Mouse (Mus musculus) hindbrain, embryonic 14.5 days (tissue): ENCODE results near the gene Gys1. TPM values are rescaled to one million over a fixed set of nuclear protein-coding genes. Genes with fewer than 3 reads are reported as not detected.
"Not testable (repeated sequence)": the region's sequence is repeated elsewhere in the genome, so short reads cannot be mapped to it uniquely, and the experiment has no call there.

Experiments
- ATAC-seq: fragments of 200-750 bp; cut with Nextera tagmentation; 2 replicates; pipeline ENCODE4 v1.8.0; 2017; ENCODE audit warnings: moderate number of reproducible peaks, mild to moderate bottlenecking, moderate TSS enrichment, moderate library complexity; ENCODE audit not compliant: low FRiP score
- DNase-seq: peaks from one replicate; pipeline ENCODE4 v3.0.0-alpha.2; 2015; ENCODE audit warnings: low spot score
- H3K27ac ChIP-seq: fragments of 300-500 bp; sonication (generic); 2 replicates; pipeline ENCODE4 v1.5.1; 2014; ENCODE audit warnings: mild to moderate bottlenecking, moderate library complexity
- H3K27me3 ChIP-seq: fragments of 300-500 bp; sonication (generic); 2 replicates; pipeline ENCODE4 v1.6.1; 2014; ENCODE audit warnings: mild to moderate bottlenecking, low read length, mixed read lengths; ENCODE audit not compliant: control insufficient read depth, insufficient read depth
- H3K36me3 ChIP-seq: fragments of 300-500 bp; sonication (generic); replicated peaks from 2 replicates; pipeline ENCODE4 v1.6.1; 2014; ENCODE audit not compliant: control insufficient read depth, insufficient read depth
- H3K4me1 ChIP-seq: fragments of 300-500 bp; sonication (generic); replicated peaks from 2 replicates; pipeline ENCODE4 v1.6.1; 2014; ENCODE audit warnings: antibody characterized with exemption, low read length, mixed read lengths; ENCODE audit not compliant: control insufficient read depth, insufficient read depth
- H3K4me2 ChIP-seq: fragments of 300-500 bp; sonication (generic); replicated peaks from 2 replicates; pipeline ENCODE4 v1.6.1; 2014; ENCODE audit warnings: mild to moderate bottlenecking, moderate library complexity
- H3K4me3 ChIP-seq: fragments of 300-500 bp; sonication (generic); replicated peaks from 2 replicates; pipeline ENCODE4 v1.5.1; 2014; ENCODE audit warnings: mild to moderate bottlenecking, low read length
- H3K9ac ChIP-seq: fragments of 300-500 bp; sonication (generic); 2 replicates; pipeline ENCODE4 v1.6.1; 2014
- H3K9me3 ChIP-seq: fragments of 300-500 bp; sonication (generic); 2 replicates; pipeline ENCODE4 v1.6.1; 2016; ENCODE audit warnings: low read length; ENCODE audit not compliant: control insufficient read depth
- WGBS: fragments of 180-500 bp; shearing (Covaris S2); extraction: QIAGEN DNeasy Blood & Tissue Kit; methylation state at CpG from one replicate; pipeline ENCODE4 v1.1.7; 2014; 5-methylcytosine and 5-hydroxymethylcytosine counted together
- polyA plus RNA-seq: library from polyadenylated mRNA; unstranded; fragments of >200 nt; fragmentation: Nextera tagmentation; extraction: Ambion mirVana; gene quantifications from 2 replicates; pipeline ENCODE4 v1.2.1, GENCODE M21; 2014

The Gys1 gene
- polyA plus RNA-seq, 1 experiment from 2014 or later: 17.8 TPM

GRCm38 (mm10) chr7:45451344-45451982 lies 16.8 kb downstream of the Gys1 start:
- peaks cover 70% of the 10 kb centered on the region for H3K36me3 ChIP-seq
- H3K4me3 ChIP-seq: no peak overlapping the region
- 51% methylated on average over 23 of the region's 23 CpGs for WGBS

DNA sequence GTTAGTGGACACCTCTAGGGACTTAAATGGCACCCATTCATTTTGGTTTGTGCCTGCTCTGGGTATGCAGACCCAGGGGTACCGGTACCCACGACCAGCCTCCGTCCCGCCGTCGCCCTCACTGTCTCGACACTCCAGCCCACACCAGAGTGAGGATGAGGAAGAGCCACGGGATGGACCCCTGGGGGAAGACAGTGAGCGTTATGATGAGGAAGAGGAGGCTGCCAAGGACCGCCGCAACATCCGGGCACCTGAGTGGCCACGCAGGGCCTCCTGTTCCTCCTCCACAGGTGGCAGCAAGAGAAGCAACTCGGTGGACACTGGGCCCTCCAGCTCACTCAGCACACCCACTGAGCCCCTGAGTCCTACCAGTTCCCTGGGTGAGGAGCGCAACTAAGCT lies 20.3 kb downstream of the Gys1 start:
- Histone ChIP-seq H3K27me3 (no peaks in the 10 kb centered on the region), H3K36me3 (peaks cover 70% of the 10 kb centered on the region), H3K9ac (no peak overlapping the region), H3K4me2 (no peak overlapping the region), H3K4me1 (peaks cover 20% of the 10 kb centered on the region), H3K9me3 (no peaks in the 10 kb centered on the region), H3K27ac (no peak overlapping the region), H3K4me3 (no peak overlapping the region)
- DNase-seq: no peak
- ATAC-seq: no peak
- 93% methylated on average over 15 of the region's 15 CpGs for WGBS

More at GRCm38 (mm10) chr7:45451344-45451982, 16.8 kb downstream of the Gys1 start:
- Histone ChIP-seq H3K9ac (0 out of 2 replicates have a peak overlapping the region, but pooled peaks have one; percentile 0), H3K27ac (no peak overlapping the region), H3K4me2 (no peak overlapping the region), H3K4me1 (peaks cover under 1% of the 10 kb centered on the region; the same call in 1 of the 2 replicates), H3K9me3 (no peaks in the 10 kb centered on the region), H3K27me3 (no peaks in the 10 kb centered on the region)
- peak; percentile 84 for DNase-seq
- ATAC-seq: peak; percentile 69

GRCm38 (mm10) chr7:45455932-45456696 lies 21.5 kb downstream of the Gys1 start:
- Histone ChIP-seq H3K27ac (no peak overlapping the region), H3K4me3 (no peak overlapping the region), H3K4me2 (no peak overlapping the region), H3K9me3 (no peaks in the 10 kb centered on the region), H3K9ac (no peak overlapping the region), H3K4me1 (peaks cover 30% of the 10 kb centered on the region), H3K27me3 (no peaks in the 10 kb centered on the region), H3K36me3 (peaks cover 68% of the 10 kb centered on the region)
- 76% methylated on average over 13 of the region's 13 CpGs for WGBS
- DNase-seq: no peak
- ATAC-seq: no peak

GRCm38 (mm10) chr7:45456721-45457203 lies 22.1 kb downstream of the Gys1 start:
- peak overlapping the region; percentile 82 for H3K9ac ChIP-seq
- H3K4me1 ChIP-seq: peaks cover 31% of the 10 kb centered on the region
- H3K9me3 ChIP-seq: no peaks in the 10 kb centered on the region
- DNase-seq (no peak), ATAC-seq (no peak)
- H3K36me3 ChIP-seq: peaks cover 69% of the 10 kb centered on the region
- H3K4me3 ChIP-seq: peak overlapping the region; percentile 78; the same call in 1 of the 2 replicates
- H3K27me3 ChIP-seq: no peaks in the 10 kb centered on the region
- peak overlapping the region; percentile 92 for H3K4me2 ChIP-seq
- no peak overlapping the region for H3K27ac ChIP-seq
- 48% methylated on average over 9 of the region's 9 CpGs for WGBS

GRCm38 (mm10) chr7:45457204-45458060 lies 22.8 kb downstream of the Gys1 start:
- Histone ChIP-seq H3K9ac (peak overlapping the region; percentile 82), H3K27ac (0 out of 2 replicates have a peak overlapping the region, but pooled peaks have one; percentile 97), H3K9me3 (no peaks in the 10 kb centered on the region), H3K4me1 (peaks cover 31% of the 10 kb centered on the region), H3K4me2 (peak overlapping the region; percentile 92), H3K4me3 (peak overlapping the region; percentile 78), H3K36me3 (peaks cover 69% of the 10 kb centered on the region), H3K27me3 (no peaks in the 10 kb centered on the region)
- WGBS: 70% methylated on average over 10 of the region's 10 CpGs
- ATAC-seq (no peak), DNase-seq (no peak)

GRCm38 (mm10) chr7:45458748-45459563 lies 24.3 kb downstream of the Gys1 start:
- no peaks in the 10 kb centered on the region for H3K27me3 ChIP-seq
- H3K9me3 ChIP-seq: no peaks in the 10 kb centered on the region
- H3K36me3 ChIP-seq: peaks cover 71% of the 10 kb centered on the region
- WGBS: under 1% methylated on average over 40 of the region's 43 CpGs
- ATAC-seq (peak; percentile 67), DNase-seq (peak; percentile 89)
- H3K4me3 ChIP-seq: peak overlapping the region; percentile 78
- peak overlapping the region; percentile 92 for H3K4me2 ChIP-seq
- peaks cover 31% of the 10 kb centered on the region for H3K4me1 ChIP-seq
- peak overlapping the region; percentile 82 for H3K9ac ChIP-seq
- H3K27ac ChIP-seq: peak overlapping the region; percentile 97

- Histone ChIP-seq H3K4me1 (peaks cover 31% of the 10 kb centered on the region), H3K36me3 (peaks cover 71% of the 10 kb centered on the region), H3K4me3 (peak within 1 kb of the TSS; percentile 78), H3K9ac (peak within 1 kb of the TSS; percentile 82), H3K27ac (peak within 1 kb of the TSS; percentile 97), H3K4me2 (peak within 1 kb of the TSS; percentile 92)
- H3K27me3 ChIP-seq, H3K9me3 ChIP-seq: not testable (repeated sequence)
- WGBS: 0% methylated on average over 24 of the region's 37 CpGs
- DNase-seq: peak; percentile 99
- peak; percentile 95 for ATAC-seq
Measured at GRCm38 (mm10) chr7:45459564-45460140, 25.0 kb downstream of the Gys1 start, which contains the start of gene Ftl1. TSS of gene Ftl1 (minus strand) at chr7:45459884.

DNA sequence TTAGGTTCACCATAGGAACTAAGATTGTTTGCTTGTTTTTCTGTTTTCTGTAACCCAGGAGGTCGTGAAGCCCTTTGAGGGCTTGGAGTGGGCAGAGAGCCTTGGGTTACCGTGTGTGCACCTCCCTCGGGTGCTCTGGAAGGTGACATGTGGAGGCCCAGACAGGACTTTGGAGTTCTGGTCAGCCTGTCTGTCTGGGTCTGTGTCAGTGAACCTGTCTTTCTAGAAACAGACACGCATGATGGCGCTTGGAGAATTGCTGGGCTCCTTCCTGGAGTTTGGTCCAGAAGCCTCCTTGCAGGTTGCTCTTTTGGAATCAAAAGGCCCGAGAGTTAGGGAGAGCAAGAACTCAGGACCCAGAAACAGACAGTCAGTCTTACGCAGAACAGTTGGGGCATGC lies 25.7 kb downstream of the Gys1 start:
- ATAC-seq (no peak), DNase-seq (no peak)
- 75% methylated on average over 7 of the region's 7 CpGs for WGBS
- Histone ChIP-seq H3K9ac (peak overlapping the region; percentile 49), H3K27ac (peak overlapping the region; percentile 87), H3K36me3 (peaks cover 70% of the 10 kb centered on the region), H3K4me1 (peaks cover 36% of the 10 kb centered on the region), H3K4me2 (peak overlapping the region; percentile 47), H3K27me3 (no peaks in the 10 kb centered on the region), H3K9me3 (no peaks in the 10 kb centered on the region), H3K4me3 (peak overlapping the region; percentile 78)
